Mouse (Mus musculus): ENCODE results near the gene Cdipt. TPM values are rescaled to one million over a fixed set of nuclear protein-coding genes. Genes with fewer than 3 reads are reported as not detected.

Cdipt gene
- polyA plus RNA-seq, 1 experiment from 2014 or later = 92.8 TPM

- peaks cover 5% of the 10 kb centered on the region for H3K4me1 ChIP-seq (ENCODE audit: insufficient read depth)
- ATAC-seq (ENCODE audit: insufficient read depth) (peak; percentile 71), DNase-seq (peak; percentile 100)
- H3K4me2 ChIP-seq = peak within 1 kb of the TSS; percentile 87
- peak within 1 kb of the TSS; percentile 73 for H3K4me3 ChIP-seq (ENCODE audit: low read depth, low read length)
- H3K9ac ChIP-seq = peak within 1 kb of the TSS; percentile 88
- H3K36me3 ChIP-seq (ENCODE audit: insufficient read depth) = peaks cover 49% of the 10 kb centered on the region
- 1% methylated on average over 39 of the region's 39 CpGs for WGBS
- no peaks in the 10 kb centered on the region for H3K27me3 ChIP-seq (ENCODE audit: insufficient read depth, low read length)
- peak; percentile 91 for TF ChIP-seq CTCF (IDR thresholded peaks at IDR 0.05; ENCODE audit: low read depth)
- H3K27ac ChIP-seq (ENCODE audit: low read depth) = peak within 1 kb of the TSS; percentile 97
- H3K9me3 ChIP-seq (ENCODE audit: low read depth, low read length) = no peaks in the 10 kb centered on the region
Observed at GRCm38 (mm10) chr7:127016971-127017949, 41.5 kb downstream of the Cdipt start, which contains the start of gene Pagr1a. Pagr1a (minus strand) TSS chr7:127017352.

- no peak for ATAC-seq (ENCODE audit: insufficient read depth)
- Histone ChIP-seq H3K9me3 (ENCODE audit: low read depth, low read length) (no peaks in the 10 kb centered on the region), H3K36me3 (ENCODE audit: insufficient read depth) (peaks cover 49% of the 10 kb centered on the region), H3K4me3 (ENCODE audit: low read depth, low read length) (0 out of 2 replicates have a peak overlapping the region, but pooled peaks have one; percentile 73), H3K27ac (ENCODE audit: low read depth) (peak overlapping the region; percentile 79), H3K27me3 (ENCODE audit: insufficient read depth, low read length) (no peaks in the 10 kb centered on the region), H3K4me1 (ENCODE audit: insufficient read depth) (peaks cover 9% of the 10 kb centered on the region), H3K4me2 (peak overlapping the region; percentile 87), H3K9ac (peak overlapping the region; percentile 41)
- 21% methylated on average over 6 of the region's 6 CpGs for WGBS
- TF ChIP-seq CTCF (IDR thresholded peaks at IDR 0.05; ENCODE audit: low read depth) = no peak
- DNase-seq = no peak
Observed at GRCm38 (mm10) chr7:127017950-127018345, 42.2 kb downstream of the Cdipt start.

GRCm38 (mm10) chr7:127018416-127019305 lies 42.9 kb downstream of the Cdipt start:
- H3K4me3 ChIP-seq (ENCODE audit: low read depth, low read length) = no peak overlapping the region
- ATAC-seq (ENCODE audit: insufficient read depth) (no peak), DNase-seq (no peak)
- peak overlapping the region; percentile 87; the same call in 1 of the 2 replicates for H3K4me2 ChIP-seq
- peak overlapping the region; percentile 41; the same call in 1 of the 2 replicates for H3K9ac ChIP-seq
- no peak for TF ChIP-seq CTCF (IDR thresholded peaks at IDR 0.05; ENCODE audit: low read depth)
- peak overlapping the region; percentile 79; the same call in 1 of the 2 replicates for H3K27ac ChIP-seq (ENCODE audit: low read depth)
- no peaks in the 10 kb centered on the region for H3K27me3 ChIP-seq (ENCODE audit: insufficient read depth, low read length)
- no peaks in the 10 kb centered on the region for H3K9me3 ChIP-seq (ENCODE audit: low read depth, low read length)
- H3K36me3 ChIP-seq (ENCODE audit: insufficient read depth) = peaks cover 49% of the 10 kb centered on the region
- peaks cover 15% of the 10 kb centered on the region for H3K4me1 ChIP-seq (ENCODE audit: insufficient read depth)
- 58% methylated on average over 15 of the region's 15 CpGs for WGBS

- Histone ChIP-seq H3K9me3 (ENCODE audit: low read depth, low read length) (no peaks in the 10 kb centered on the region), H3K27ac (ENCODE audit: low read depth) (peak overlapping the region; percentile 67; the same call in 1 of the 2 replicates), H3K9ac (peak overlapping the region; percentile 50; the same call in 1 of the 2 replicates), H3K4me2 (peak overlapping the region; percentile 74), H3K4me1 (ENCODE audit: insufficient read depth) (peaks cover 21% of the 10 kb centered on the region), H3K4me3 (ENCODE audit: low read depth, low read length) (peak overlapping the region; percentile 50), H3K27me3 (ENCODE audit: insufficient read depth, low read length) (no peaks in the 10 kb centered on the region), H3K36me3 (ENCODE audit: insufficient read depth) (peaks cover 52% of the 10 kb centered on the region)
- 73% methylated on average over 14 of the region's 14 CpGs for WGBS
- no peak for TF ChIP-seq CTCF (IDR thresholded peaks at IDR 0.05; ENCODE audit: low read depth)
- DNase-seq = no peak
- no peak for ATAC-seq (ENCODE audit: insufficient read depth)
Observed at GRCm38 (mm10) chr7:127019306-127019960, 43.7 kb downstream of the Cdipt start.

GRCm38 (mm10) chr7:127020031-127020430 lies 44.3 kb downstream of the Cdipt start:
- H3K27ac ChIP-seq (ENCODE audit: low read depth) = peak overlapping the region; percentile 67; the same call in 1 of the 2 replicates
- peak overlapping the region; percentile 74 for H3K4me2 ChIP-seq
- WGBS = 51% methylated on average over 3 of the region's 3 CpGs
- peak overlapping the region; percentile 50; the same call in 1 of the 2 replicates for H3K9ac ChIP-seq
- H3K4me1 ChIP-seq (ENCODE audit: insufficient read depth) = peaks cover 21% of the 10 kb centered on the region
- no peak for TF ChIP-seq CTCF (IDR thresholded peaks at IDR 0.05; ENCODE audit: low read depth)
- H3K27me3 ChIP-seq (ENCODE audit: insufficient read depth, low read length) = no peaks in the 10 kb centered on the region
- no peak for DNase-seq
- H3K36me3 ChIP-seq (ENCODE audit: insufficient read depth) = peaks cover 49% of the 10 kb centered on the region
- ATAC-seq (ENCODE audit: insufficient read depth) = no peak
- no peaks in the 10 kb centered on the region for H3K9me3 ChIP-seq (ENCODE audit: low read depth, low read length)
- H3K4me3 ChIP-seq (ENCODE audit: low read depth, low read length) = peak overlapping the region; percentile 50

- Histone ChIP-seq H3K27ac (ENCODE audit: low read depth) (peak overlapping the region; percentile 67; the same call in 1 of the 2 replicates), H3K9ac (peak overlapping the region; percentile 50), H3K4me2 (peak overlapping the region; percentile 74), H3K4me3 (ENCODE audit: low read depth, low read length) (peak overlapping the region; percentile 50), H3K27me3 (ENCODE audit: insufficient read depth, low read length) (no peaks in the 10 kb centered on the region), H3K36me3 (ENCODE audit: insufficient read depth) (peaks cover 45% of the 10 kb centered on the region), H3K9me3 (ENCODE audit: low read depth, low read length) (no peaks in the 10 kb centered on the region), H3K4me1 (ENCODE audit: insufficient read depth) (peaks cover 20% of the 10 kb centered on the region)
- TF ChIP-seq CTCF (IDR thresholded peaks at IDR 0.05; ENCODE audit: low read depth) = no peak
- no peak for ATAC-seq (ENCODE audit: insufficient read depth)
- 28% methylated on average over 5 of the region's 5 CpGs for WGBS
- DNase-seq = no peak
Observed at GRCm38 (mm10) chr7:127020491-127020890, 44.8 kb downstream of the Cdipt start.
